Comparison of ENCODE assay signal across 29 mouse cellular contexts in genomic region chr3:95969277-95969676, GRCm38 (mm10). TPM values are rescaled to one million over a fixed set of nuclear protein-coding genes. Genes with fewer than 3 reads are reported as not detected.
DNase-seq lines count a peak whose midpoint lies in the region; ATAC-seq lines count a peak whose summit lies in the region.
"Had no signal": no experiment of that assay in that cellular context is flagged by ENCODE, and none has a peak within 500 bp of the region (broad histone marks: within the 10 kb centered on the region; RNA-seq: fewer than 3 reads in every experiment).

No protein-coding gene starts in this region.

- H3K36me3 ChIP-seq in embryonic facial prominence, embryonic 14.5 days (ENCODE audit: control insufficient read depth, insufficient read depth, low read length): no peaks in the 10 kb centered on the region
- no peaks in the 10 kb centered on the region for H3K36me3 ChIP-seq in embryonic facial prominence, embryonic 10.5 days (replicated peaks)
- H3K36me3 ChIP-seq in heart, embryonic 14.5 days (ENCODE audit: control insufficient read depth, insufficient read depth, low read length): no peaks in the 10 kb centered on the region
- no peaks in the 10 kb centered on the region for H3K36me3 ChIP-seq in macrophage (ENCODE audit: inconsistent target)
- H3K36me3 ChIP-seq: embryonic facial prominence, embryonic 13.5 days; forebrain, embryonic 10.5 days; hindbrain, embryonic 10.5 days; hindbrain, embryonic 13.5 days; intestine, embryonic 15.5 days had no signal

- no peak overlapping the region for H3K4me2 ChIP-seq in embryonic facial prominence, embryonic 14.5 days (ENCODE audit: low read depth, low read length)
- no peak overlapping the region for H3K4me2 ChIP-seq in heart, embryonic 14.5 days (ENCODE audit: low read length)
- H3K4me2 ChIP-seq: embryonic facial prominence, embryonic 13.5 days; forebrain, embryonic 13.5 days; heart, embryonic 11.5 days; hindbrain, embryonic 13.5 days; intestine, embryonic 15.5 days had no signal

- 0 out of 2 replicates have a peak, but pooled peaks cover 7% of the 10 kb centered on the region for H3K27me3 ChIP-seq in embryonic facial prominence, embryonic 14.5 days (replicated peaks; ENCODE audit: control insufficient read depth, insufficient read depth, low read length)
- H3K27me3 ChIP-seq in embryonic facial prominence, embryonic 10.5 days (replicated peaks; ENCODE audit: low read depth, poor library complexity, severe bottlenecking): peaks cover 23% of the 10 kb centered on the region
- H3K27me3 ChIP-seq in heart, embryonic 14.5 days (ENCODE audit: control insufficient read depth, insufficient read depth, low read length): no peaks in the 10 kb centered on the region
- H3K27me3 ChIP-seq: forebrain, embryonic 13.5 days had no signal

- intact Hi-C loops in heart, postnatal 36 days (cut with DNase I): no loop called here

- H3K79me2 ChIP-seq in macrophage (ENCODE audit: inconsistent target): no peaks in the 10 kb centered on the region

- no peak overlapping the region for H3K4me3 ChIP-seq in embryonic facial prominence, embryonic 14.5 days (ENCODE audit: low read depth, low read length)
- no peak overlapping the region for H3K4me3 ChIP-seq in embryonic facial prominence, embryonic 10.5 days
- H3K4me3 ChIP-seq in heart, embryonic 14.5 days (ENCODE audit: control insufficient read depth in 1 of 2, insufficient read depth in 1 of 2, low read depth in 1 of 2, low read length in 2 of 2): no peak overlapping the region
- no peak overlapping the region for H3K4me3 ChIP-seq in macrophage (ENCODE audit: inconsistent target)
- H3K4me3 ChIP-seq: embryonic facial prominence, embryonic 13.5 days; forebrain, embryonic 10.5 days; forebrain, embryonic 13.5 days; gastrocnemius, adult 2 months; hindbrain, embryonic 10.5 days; hindbrain, embryonic 13.5 days; intestine, embryonic 15.5 days had no signal

- no peak overlapping the region for H3K27ac ChIP-seq in embryonic facial prominence, embryonic 14.5 days (replicated peaks; ENCODE audit: low read depth, low read length)
- H3K27ac ChIP-seq in embryonic facial prominence, embryonic 10.5 days (replicated peaks): no peak overlapping the region
- peak overlapping the region in 1 of 2 experiments; percentile 21; a peak in 1 of 4 replicates for H3K27ac ChIP-seq in heart, embryonic 14.5 days (replicated peaks in 1 of 2; ENCODE audit: control insufficient read depth in 1 of 2, insufficient read depth in 1 of 2, low read depth in 2 of 2, low read length in 2 of 2)
- peak overlapping the region; percentile 28 for H3K27ac ChIP-seq in macrophage
- H3K27ac ChIP-seq: embryonic facial prominence, embryonic 13.5 days; forebrain, embryonic 10.5 days; forebrain, embryonic 13.5 days; gastrocnemius, adult 2 months; hindbrain, embryonic 10.5 days; hindbrain, embryonic 13.5 days; intestine, embryonic 15.5 days had no signal

- no peak for DNase-seq in embryonic facial prominence, embryonic 14.5 days (ENCODE audit: low spot score)
- DNase-seq in embryonic facial prominence, embryonic 10.5 days (ENCODE audit: low spot score): no peak
- DNase-seq in heart, postnatal 36 days: no peak
- DNase-seq in A20 (ENCODE audit: low read depth, low spot score): peak; percentile 69
- DNase-seq in right cerebral cortex, postnatal 4 days: no peak
- DNase-seq: adrenal gland, adult 8-10 months; adrenal gland, postnatal 36 days; B cell, adult 2 months; cerebellum, adult 18-20 months; cerebellum, adult 9-10 months; cerebellum, postnatal 14 days; gastrocnemius, adult 2 months; gastrocnemius, postnatal 14 days; heart, adult 11 months; heart, postnatal 14 days; kidney, adult 11 months; kidney, adult 8-10 months had no signal

- 0 out of 2 replicates have a peak overlapping the region, but pooled peaks have one; percentile 20 for H3K9ac ChIP-seq in embryonic facial prominence, embryonic 14.5 days (ENCODE audit: low read depth, low read length)
- 0 out of 2 replicates have a peak overlapping the region, but pooled peaks have one; percentile 11 for H3K9ac ChIP-seq in heart, embryonic 14.5 days (ENCODE audit: low read length)
- H3K9ac ChIP-seq: embryonic facial prominence, embryonic 13.5 days; forebrain, embryonic 13.5 days; hindbrain, embryonic 13.5 days; intestine, embryonic 15.5 days had no signal

- H3K9me3 ChIP-seq in embryonic facial prominence, embryonic 14.5 days (ENCODE audit: control insufficient read depth, low read length): no peaks in the 10 kb centered on the region
- no peaks in the 10 kb centered on the region for H3K9me3 ChIP-seq in embryonic facial prominence, embryonic 10.5 days
- H3K9me3 ChIP-seq in heart, embryonic 14.5 days (ENCODE audit: control insufficient read depth, low read length): no peaks in the 10 kb centered on the region
- H3K9me3 ChIP-seq: embryonic facial prominence, embryonic 13.5 days; forebrain, embryonic 10.5 days; forebrain, embryonic 13.5 days; hindbrain, embryonic 10.5 days; hindbrain, embryonic 13.5 days; intestine, embryonic 15.5 days had no signal

- WGBS in embryonic facial prominence, embryonic 14.5 days: 88% methylated on average over 1 of the region's 1 CpGs
- WGBS in embryonic facial prominence, embryonic 10.5 days: 88% methylated on average over 1 of the region's 1 CpGs
- 29% methylated on average over 1 of the region's 1 CpGs for WGBS in heart, embryonic 14.5 days
- WGBS in macrophage (ENCODE audit: missing documents): 75% methylated on average over 1 of the region's 1 CpGs

- H3K4me1 ChIP-seq in embryonic facial prominence, embryonic 14.5 days (ENCODE audit: control insufficient read depth, insufficient read depth, low read length): peaks cover 10% of the 10 kb centered on the region; the same call in 1 of the 2 replicates
- peaks cover 18% of the 10 kb centered on the region for H3K4me1 ChIP-seq in embryonic facial prominence, embryonic 10.5 days
- H3K4me1 ChIP-seq in heart, embryonic 14.5 days (ENCODE audit: control insufficient read depth in 2 of 2, insufficient read depth in 2 of 2, low read length in 2 of 2): peaks cover 9 to 17% of the 10 kb centered on the region in 2 experiments; a peak in 3 of 4 replicates

- ATAC-seq in embryonic facial prominence, embryonic 14.5 days (ENCODE audit: low read depth): no peak
- ATAC-seq in heart, embryonic 14.5 days (ENCODE audit: insufficient number of reproducible peaks, insufficient read depth, low FRiP score, low read depth): no peak
- ATAC-seq: activated CD4-positive, CD25-positive, alpha-beta regulatory T cell, adult 4 months; forebrain, embryonic 13.5 days; forebrain, embryonic 16.5 days; hindbrain, embryonic 16.5 days; intestine, embryonic 15.5 days had no signal

RNA-seq across cellular contexts. Expression of gene Plekho1, which starts 26.5 kb away (rescaled TPM):
- polyA plus RNA-seq in embryonic facial prominence, embryonic 14.5 days (2014; fragmentation: Nextera tagmentation; extraction: Ambion mirVana): 40.5 and 43.2 TPM in 2 replicates
- polyA plus RNA-seq in embryonic facial prominence, embryonic 10.5 days (2016; fragmentation: Nextera tagmentation; extraction: Ambion mirVana): 73.2 and 78.5 TPM in 2 replicates
- 65.0 and 73.7 TPM in 2 replicates for polyA plus RNA-seq in heart, embryonic 14.5 days (2014; fragmentation: Nextera tagmentation; extraction: Ambion mirVana)
- total RNA-seq in heart, postnatal 36 days (2021): 10 to 100 TPM; 73.4 to 81.1 TPM
- 100 to 1,000 TPM; 115 to 354 (median 220) TPM for total RNA-seq in macrophage (2018; cell fraction: chromatin; rRNA removed)
- total RNA-seq in macrophage (2018; cell fraction: cytosol; rRNA removed): 100 to 1,000 TPM; 154 to 259 (median 208) TPM
- total RNA-seq in macrophage (2018; cell fraction: nucleus; rRNA removed): 100 to 1,000 TPM; 160 to 320 (median 230) TPM
- polyA plus RNA-seq in macrophage (2018): 189 to 264 TPM (median 249 TPM) in 3 replicates

RNA-seq across cellular contexts. Expression of gene Anp32e, which starts 40.2 kb away (rescaled TPM):
- 62.6 and 64.2 TPM in 2 replicates for polyA plus RNA-seq in embryonic facial prominence, embryonic 14.5 days (2014; fragmentation: Nextera tagmentation; extraction: Ambion mirVana)
- polyA plus RNA-seq in embryonic facial prominence, embryonic 10.5 days (2016; fragmentation: Nextera tagmentation; extraction: Ambion mirVana): 369 and 371 TPM in 2 replicates
- polyA plus RNA-seq in heart, embryonic 14.5 days (2014; fragmentation: Nextera tagmentation; extraction: Ambion mirVana): 58.3 and 65.3 TPM in 2 replicates
- total RNA-seq in heart, postnatal 36 days (2021): 10 to 100 TPM; 82.7 to 85.9 TPM
- 10 to 100 TPM in 16 of 26 experiments, 1 to 10 TPM in 10; 5.8 to 31.9 (median 11.0) TPM for total RNA-seq in macrophage (2018; cell fraction: chromatin; rRNA removed)
- 10 to 100 TPM; 24.0 to 62.5 (median 37.7) TPM for total RNA-seq in macrophage (2018; cell fraction: cytosol; rRNA removed)
- total RNA-seq in macrophage (2018; cell fraction: nucleus; rRNA removed): 10 to 100 TPM; 11.2 to 50.9 (median 18.7) TPM
- 40.1 to 196 TPM (median 80.7 TPM) in 3 replicates for polyA plus RNA-seq in macrophage (2018)
